Mouse (Mus musculus) kidney, adult 2 months (tissue): ENCODE results near the gene Ghdc.

Source experiments
- CTCF ChIP-seq: fragments of 200-500 bp; conservative IDR thresholded peaks from 2 replicates; pipeline ENCODE4 v1.5.1; 2011; ENCODE audit warnings: low read depth, mild to moderate bottlenecking, control low read depth, low read length, moderate library complexity, mixed read lengths; ENCODE audit not compliant: insufficient read depth, insufficient read length
- POLR2A ChIP-seq: fragments of 200-500 bp; IDR thresholded peaks from one replicate; pipeline ENCODE4 v1.6.1; 2011; ENCODE audit warnings: low read depth, low read length, control low read depth

DNA sequence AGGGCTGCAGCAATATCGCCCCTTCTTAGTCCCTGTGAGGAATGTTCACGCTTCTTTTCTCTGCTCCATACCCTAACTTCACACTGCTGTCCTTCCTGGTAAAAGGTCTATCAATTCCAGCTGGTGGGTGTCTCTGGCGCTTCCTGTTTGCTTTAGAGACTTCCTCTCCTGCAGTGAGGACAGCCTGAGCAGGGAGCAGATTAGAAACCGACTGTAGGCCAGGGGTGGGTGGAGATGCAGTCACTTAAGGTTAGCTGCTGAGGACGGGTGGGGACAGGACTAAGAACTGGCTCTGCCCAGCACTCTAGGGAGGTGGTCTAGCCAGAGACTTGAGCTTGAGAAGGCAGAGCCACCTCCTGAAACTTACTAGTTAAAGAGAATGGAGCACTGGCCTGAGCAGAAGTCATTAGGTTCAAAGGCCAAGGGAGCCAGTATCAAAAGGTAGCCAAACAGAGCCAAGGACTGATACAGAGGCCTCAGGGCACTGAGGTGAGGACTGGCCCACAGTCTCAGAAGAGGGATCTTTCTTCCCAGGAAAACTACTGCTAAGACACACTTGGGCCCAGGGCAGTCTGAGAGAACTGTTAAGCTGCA is 45.7 kb downstream of the Ghdc start:
- TF ChIP-seq CTCF (no peak), POLR2A (no peak)
